Mouse (Mus musculus) hindbrain, postnatal 0 days (tissue): ENCODE results near the gene Hipk3. TPM values are rescaled to one million over a fixed set of nuclear protein-coding genes. Genes with fewer than 3 reads are reported as not detected.

Source experiments
- ATAC-seq: fragments of 200-750 bp; cut with Nextera tagmentation; 2 replicates; pipeline ENCODE4 v1.8.0; 2017; ENCODE audit warnings: mild to moderate bottlenecking, moderate TSS enrichment, moderate library complexity
- DNase-seq: peaks from one replicate; pipeline ENCODE4 v3.0.0-alpha.2; 2015; ENCODE audit warnings: low spot score
- H3K27ac ChIP-seq: fragments of 300-500 bp; sonication (generic); 2 replicates; pipeline ENCODE4 v1.5.1; 2014; ENCODE audit warnings: mild to moderate bottlenecking
- H3K27me3 ChIP-seq: fragments of 300-500 bp; sonication (generic); 2 replicates; pipeline ENCODE4 v1.6.1; 2014; ENCODE audit warnings: low read length, mixed read lengths; ENCODE audit not compliant: insufficient read depth
- H3K36me3 ChIP-seq: fragments of 300-500 bp; sonication (generic); 2 replicates; pipeline ENCODE4 v1.6.1; 2014; ENCODE audit warnings: low read length, mixed read lengths; ENCODE audit not compliant: insufficient read depth
- H3K4me1 ChIP-seq: fragments of 300-500 bp; sonication (generic); 2 replicates; pipeline ENCODE4 v1.6.1; 2014; ENCODE audit warnings: antibody characterized with exemption, low read length, mixed read lengths; ENCODE audit not compliant: insufficient read depth
- H3K4me2 ChIP-seq: fragments of 300-500 bp; sonication (generic); 2 replicates; pipeline ENCODE4 v1.6.1; 2014; ENCODE audit warnings: low read depth, mild to moderate bottlenecking, low read length, moderate library complexity, mixed read lengths
- H3K4me3 ChIP-seq: fragments of 300-500 bp; sonication (generic); 2 replicates; pipeline ENCODE4 v1.5.1; 2014; ENCODE audit warnings: low read length
- H3K9ac ChIP-seq: fragments of 300-500 bp; sonication (generic); replicated peaks from 2 replicates; pipeline ENCODE4 v1.6.1; 2014; ENCODE audit warnings: mild to moderate bottlenecking, low read length, moderate library complexity, mixed read lengths
- H3K9me3 ChIP-seq: fragments of 300-500 bp; sonication (generic); 2 replicates; pipeline ENCODE4 v1.6.1; 2016; ENCODE audit warnings: low read length, mixed read lengths
- CTCF ChIP-seq: IDR thresholded peaks from 2 replicates; pipeline ENCODE4 v1.5.1; 2016; ENCODE audit warnings: antibody characterized with exemption, control low read depth, low read depth
- WGBS: fragments of 180-500 bp; shearing (Covaris S2); extraction: QIAGEN DNeasy Blood & Tissue Kit; methylation state at CpG from one replicate; pipeline ENCODE4 v1.1.7; 2014; 5-methylcytosine and 5-hydroxymethylcytosine counted together
- polyA plus RNA-seq: library from polyadenylated mRNA; unstranded; fragments of >200 nt; fragmentation: Nextera tagmentation; extraction: Ambion mirVana; gene quantifications from 2 replicates; pipeline ENCODE4 v1.2.1, GENCODE M21; 2015
- total RNA-seq: library from RNA; depleted of rRNA; stranded (reverse); fragments of >200 nt; gene quantifications from 2 replicates; pipeline ENCODE4 v1.2.3, GENCODE M21; 2014; rRNA removed

The Hipk3 gene
- total RNA-seq (42.4 and 58.0 TPM in 2 replicates), polyA plus RNA-seq (5.6 and 6.6 TPM in 2 replicates)

- no peaks in the 10 kb centered on the region for H3K27me3 ChIP-seq
- H3K9ac ChIP-seq = peak within 1 kb of the TSS; percentile 99
- H3K9me3 ChIP-seq = no peaks in the 10 kb centered on the region
- peak within 1 kb of the TSS; percentile 86 for H3K4me3 ChIP-seq
- peak; percentile 50 for TF ChIP-seq CTCF
- WGBS = 0% methylated on average over 79 of the region's 98 CpGs
- no peaks in the 10 kb centered on the region for H3K36me3 ChIP-seq
- peak; percentile 91 for ATAC-seq
- peak within 1 kb of the TSS; percentile 100 for H3K27ac ChIP-seq
- peak; percentile 92 for DNase-seq
- peak within 1 kb of the TSS; percentile 76 for H3K4me2 ChIP-seq
- no peaks in the 10 kb centered on the region; the same call in none of the 2 replicates for H3K4me1 ChIP-seq
Measured at GRCm38 (mm10) chr2:104493951-104494800, at the start of gene Hipk3. Gene Hipk3, minus strand, starts transcription at chr2:104494446.

- no peaks in the 10 kb centered on the region for H3K36me3 ChIP-seq
- no peaks in the 10 kb centered on the region for H3K27me3 ChIP-seq
- H3K27ac ChIP-seq = no peak overlapping the region
- WGBS = 70% methylated on average over 2 of the region's 2 CpGs
- no peaks in the 10 kb centered on the region for H3K4me1 ChIP-seq
- H3K9ac ChIP-seq = no peak overlapping the region
- H3K4me3 ChIP-seq = no peak overlapping the region
- DNase-seq (no peak), ATAC-seq (no peak)
- H3K4me2 ChIP-seq = no peak overlapping the region
- H3K9me3 ChIP-seq = no peaks in the 10 kb centered on the region
- TF ChIP-seq CTCF = no peak
Measured at GRCm38 (mm10) chr2:104540286-104540685, 46.0 kb upstream of the Hipk3 start.

GRCm38 (mm10) chr2:104534751-104535150 is 40.5 kb upstream of the Hipk3 start:
- no peaks in the 10 kb centered on the region for H3K27me3 ChIP-seq
- ATAC-seq (no peak), DNase-seq (no peak)
- no peaks in the 10 kb centered on the region for H3K36me3 ChIP-seq
- no peaks in the 10 kb centered on the region for H3K9me3 ChIP-seq
- TF ChIP-seq CTCF = no peak
- no peak overlapping the region for H3K4me3 ChIP-seq
- no peaks in the 10 kb centered on the region for H3K4me1 ChIP-seq
- no peak overlapping the region for H3K27ac ChIP-seq
- H3K4me2 ChIP-seq = no peak overlapping the region
- no peak overlapping the region for H3K9ac ChIP-seq
- 93% methylated on average over 3 of the region's 3 CpGs for WGBS

GRCm38 (mm10) chr2:104532548-104532947 is 38.3 kb upstream of the Hipk3 start:
- Histone ChIP-seq H3K9me3 (no peaks in the 10 kb centered on the region), H3K4me1 (no peaks in the 10 kb centered on the region), H3K4me2 (no peak overlapping the region), H3K27me3 (no peaks in the 10 kb centered on the region), H3K4me3 (no peak overlapping the region), H3K36me3 (no peaks in the 10 kb centered on the region), H3K27ac (no peak overlapping the region), H3K9ac (no peak overlapping the region)
- 72% methylated on average over 1 of the region's 1 CpGs for WGBS
- no peak for ATAC-seq
- no peak for TF ChIP-seq CTCF
- no peak for DNase-seq

- Histone ChIP-seq H3K9ac (no peak overlapping the region), H3K4me3 (no peak overlapping the region), H3K27ac (no peak overlapping the region), H3K4me1 (no peaks in the 10 kb centered on the region), H3K36me3 (no peaks in the 10 kb centered on the region), H3K9me3 (no peaks in the 10 kb centered on the region), H3K4me2 (no peak overlapping the region), H3K27me3 (no peaks in the 10 kb centered on the region)
- TF ChIP-seq CTCF = no peak
- no peak for DNase-seq
- no peak for ATAC-seq
- WGBS = 72% methylated on average over 3 of the region's 3 CpGs
Measured at GRCm38 (mm10) chr2:104526559-104526958, 32.3 kb upstream of the Hipk3 start.

GRCm38 (mm10) chr2:104525506-104525905 is 31.3 kb upstream of the Hipk3 start:
- no peaks in the 10 kb centered on the region for H3K36me3 ChIP-seq
- TF ChIP-seq CTCF = no peak
- H3K4me3 ChIP-seq = no peak overlapping the region
- no peaks in the 10 kb centered on the region for H3K9me3 ChIP-seq
- H3K4me1 ChIP-seq = no peaks in the 10 kb centered on the region
- no peak overlapping the region for H3K9ac ChIP-seq
- no peak overlapping the region for H3K4me2 ChIP-seq
- ATAC-seq = no peak
- H3K27ac ChIP-seq = no peak overlapping the region
- DNase-seq = no peak
- 71% methylated on average over 5 of the region's 5 CpGs for WGBS
- H3K27me3 ChIP-seq = no peaks in the 10 kb centered on the region

- 86% methylated on average over 8 of the region's 8 CpGs for WGBS
- DNase-seq = no peak
- TF ChIP-seq CTCF = no peak
- H3K36me3 ChIP-seq = no peaks in the 10 kb centered on the region
- no peaks in the 10 kb centered on the region for H3K27me3 ChIP-seq
- no peak overlapping the region for H3K4me3 ChIP-seq
- no peaks in the 10 kb centered on the region for H3K9me3 ChIP-seq
- H3K27ac ChIP-seq = no peak overlapping the region
- H3K4me2 ChIP-seq = no peak overlapping the region
- no peaks in the 10 kb centered on the region for H3K4me1 ChIP-seq
- no peak overlapping the region for H3K9ac ChIP-seq
- no peak for ATAC-seq
Measured at GRCm38 (mm10) chr2:104511622-104512021, 17.4 kb upstream of the Hipk3 start.
